Mouse (Mus musculus) gastrocnemius, postnatal 36 days (tissue): ENCODE data around the gene Cntn5. TPM values are rescaled to one million over a fixed set of nuclear protein-coding genes. Genes with fewer than 3 reads are reported as not detected.

ENCODE experiments used
- DNase-seq, 2 experiments: peaks; one replicate each; pipeline ENCODE4 v3.0.0; 2022
- intact Hi-C: fragments of 180-260 bp; cut with DNase I; formaldehyde crosslinking; loops from one replicate; pipeline ENCODE4 v1.15.1; 2025
- total RNA-seq, 2 experiments: library from RNA; stranded (reverse); gene quantifications; 2 replicates each; pipeline ENCODE4 v1.2.3; 2021

Gene Cntn5
- total RNA-seq, 2 experiments from 2014 or later = not detected

DNA sequence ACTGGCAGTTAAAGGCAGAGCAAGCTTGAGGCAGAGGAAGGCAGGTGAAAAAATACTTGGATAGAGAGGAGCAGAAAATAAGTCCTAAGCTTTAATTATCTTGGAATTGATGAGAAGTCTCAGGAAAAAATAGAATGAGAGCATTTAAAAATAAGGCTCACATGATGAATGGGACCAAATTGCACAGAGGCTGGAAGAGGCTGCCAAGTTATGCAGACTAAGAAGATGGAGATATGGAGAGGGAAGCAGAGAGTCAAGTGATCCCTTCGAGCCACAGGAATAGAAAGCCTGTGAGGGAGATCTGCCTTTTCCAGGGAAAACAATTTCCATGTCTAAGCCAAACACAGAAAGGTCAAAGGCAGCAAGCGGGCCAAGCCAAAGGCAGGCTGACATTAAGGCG is 446.7 kb downstream of the Cntn5 start:
- intact Hi-C loops = no loop called here
- DNase-seq = no peak

DNA sequence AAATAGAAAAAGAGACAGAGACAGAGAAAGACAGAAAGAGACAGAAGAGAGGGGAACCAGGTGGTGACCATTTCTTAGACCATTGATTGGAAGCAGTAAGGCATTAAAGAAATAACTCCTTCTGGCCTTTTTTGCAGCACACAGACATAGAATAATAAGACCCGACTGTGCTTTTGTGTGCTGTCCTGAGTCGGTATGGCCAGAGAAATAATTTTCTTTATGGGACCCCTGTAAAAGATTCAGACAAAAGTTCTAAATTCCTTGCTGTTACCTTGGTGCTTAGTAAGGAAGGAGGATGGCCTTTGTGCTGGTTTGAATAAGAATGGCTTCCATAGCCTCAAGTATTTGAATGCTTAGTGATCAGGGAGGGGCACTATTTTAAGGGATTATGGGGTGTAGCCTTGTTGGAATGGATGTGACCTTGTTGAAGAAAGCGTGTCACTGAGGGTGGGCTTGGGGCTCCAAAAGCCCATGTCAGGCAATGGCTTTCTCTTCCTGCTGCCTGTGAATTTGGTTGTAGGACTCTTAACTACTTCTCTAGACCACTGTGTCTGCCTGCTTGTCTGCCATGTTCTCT is 455.5 kb downstream of the Cntn5 start:
- intact Hi-C loops = no loop called here
- no peak for DNase-seq

DNA sequence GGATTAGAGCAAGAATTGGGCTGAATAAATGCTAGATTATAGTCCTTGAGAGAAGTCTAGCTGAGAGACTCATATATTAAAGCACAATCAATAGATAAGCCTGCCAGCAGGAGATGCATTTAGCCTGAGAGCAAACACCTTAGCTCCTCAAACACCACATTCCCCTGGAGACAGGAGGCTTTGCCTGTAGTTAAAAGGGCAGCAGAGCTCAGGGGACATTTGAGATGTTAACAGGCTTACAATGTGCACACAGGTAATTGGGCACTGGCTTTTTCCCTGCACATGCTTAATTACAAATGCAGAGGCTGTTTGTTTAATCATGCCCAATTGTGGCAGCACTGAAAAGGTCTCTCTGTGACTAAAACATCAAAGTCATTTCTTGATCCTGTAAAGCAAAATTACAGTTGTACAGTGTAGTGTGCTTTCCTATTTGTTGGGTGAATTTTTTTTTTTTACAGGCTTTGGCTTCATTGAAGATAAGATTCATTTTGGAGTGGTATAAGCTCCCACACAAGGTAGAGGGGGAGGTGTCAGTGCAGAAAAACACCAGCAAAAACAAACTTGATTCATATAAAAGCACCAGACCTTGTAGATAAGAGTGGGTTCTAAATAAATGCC is 457.2 kb downstream of the Cntn5 start:
- intact Hi-C loops = no loop called here
- DNase-seq = no peak

DNA sequence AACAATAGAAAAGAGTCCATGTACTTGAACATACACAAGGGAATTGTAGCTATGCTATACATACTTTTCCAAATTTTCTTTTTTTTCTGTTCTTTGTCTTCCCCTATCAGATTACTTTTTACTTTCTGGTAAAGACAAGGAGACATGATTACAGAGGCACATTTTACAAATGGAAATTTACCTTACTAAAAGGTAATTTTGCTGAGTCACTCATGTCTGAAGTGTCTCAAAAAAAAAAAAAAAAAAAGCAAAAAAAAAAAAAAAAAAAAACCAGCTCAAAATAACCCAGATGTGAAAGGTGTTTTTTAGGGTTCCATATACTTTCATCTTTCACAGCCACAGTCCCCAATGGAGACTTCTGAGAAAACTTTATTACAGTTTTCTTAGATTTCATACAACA is 492.5 kb downstream of the Cntn5 start:
- intact Hi-C loops = no loop called here
- no peak for DNase-seq

DNA sequence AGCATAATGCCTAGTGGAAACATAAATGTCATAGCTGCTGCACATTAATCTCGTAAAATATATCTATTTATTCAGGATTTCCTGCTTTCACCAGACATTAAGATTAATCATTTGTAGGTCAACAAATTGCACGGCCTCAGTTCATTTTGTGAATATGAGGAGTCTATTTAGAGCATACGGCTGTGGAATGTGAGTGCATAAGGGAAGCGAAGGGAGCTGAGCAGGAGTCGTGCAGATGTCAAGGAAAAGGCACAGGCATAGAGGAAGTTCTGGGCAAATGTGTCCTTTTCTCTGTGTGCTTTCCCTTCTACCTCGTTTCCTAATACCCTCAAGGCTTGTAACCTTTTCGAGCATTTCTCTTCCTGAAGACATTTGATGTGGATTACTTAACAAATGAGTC is 504.5 kb downstream of the Cntn5 start:
- no peak for DNase-seq
- intact Hi-C loops = no loop called here

DNA sequence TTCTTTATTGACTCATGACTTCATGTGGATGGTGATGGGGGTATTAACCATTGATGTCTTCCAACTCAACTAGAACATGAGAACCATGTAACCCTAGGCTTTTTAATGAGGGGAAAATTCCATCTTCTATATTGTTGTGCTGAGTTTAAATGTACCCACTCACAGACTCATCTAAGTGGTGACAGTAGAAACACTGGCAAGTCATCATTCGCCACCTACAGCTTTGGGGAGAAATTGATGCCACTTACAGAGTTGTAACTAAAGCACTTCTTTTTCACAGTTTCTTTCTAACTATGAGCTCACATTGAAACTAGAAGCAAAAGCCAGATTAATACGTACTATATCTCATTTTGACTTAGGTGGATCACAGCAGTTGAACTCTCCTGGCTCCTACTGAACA is 514.7 kb downstream of the Cntn5 start:
- no peak for DNase-seq
- intact Hi-C loops = no loop called here

DNA sequence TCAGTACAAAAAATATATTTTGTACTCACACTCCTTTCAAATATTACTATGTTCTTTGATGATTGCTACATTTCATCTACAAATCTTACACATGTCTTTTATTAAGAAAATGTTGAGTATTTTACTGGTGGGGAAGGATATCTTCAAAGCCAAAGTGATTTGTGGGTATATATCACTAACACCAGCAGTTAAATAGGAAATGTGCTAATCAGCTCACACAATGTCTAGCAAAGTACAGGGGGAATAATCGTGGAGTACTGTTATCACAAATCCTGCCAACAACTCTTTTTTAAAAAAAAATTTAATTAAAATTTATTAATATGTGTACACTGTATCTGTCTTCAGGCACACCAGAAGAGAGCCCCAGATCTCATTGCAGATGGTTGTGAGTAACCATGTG is 520.1 kb downstream of the Cntn5 start:
- intact Hi-C loops = no loop called here
- no peak for DNase-seq

DNA sequence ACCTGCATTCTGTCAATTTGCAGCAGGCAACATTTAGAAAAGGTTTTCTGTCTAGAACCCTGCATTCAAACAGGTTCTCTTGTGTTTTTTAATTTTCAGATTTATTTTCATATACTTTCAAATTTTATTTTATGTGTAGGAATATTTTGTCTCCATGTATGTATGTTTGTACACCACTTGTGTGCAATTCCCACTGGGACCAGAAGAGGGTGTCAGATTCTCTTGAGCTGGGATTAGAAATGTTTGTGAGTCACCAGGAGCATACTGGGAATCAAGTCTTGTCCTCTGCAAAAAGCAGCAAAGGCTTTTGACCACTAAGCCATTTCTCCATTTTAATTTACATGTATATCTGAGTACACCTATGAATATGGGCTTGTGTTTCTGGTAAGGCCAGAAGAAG is 521.4 kb downstream of the Cntn5 start:
- intact Hi-C loops = no loop called here
- no peak for DNase-seq

DNA sequence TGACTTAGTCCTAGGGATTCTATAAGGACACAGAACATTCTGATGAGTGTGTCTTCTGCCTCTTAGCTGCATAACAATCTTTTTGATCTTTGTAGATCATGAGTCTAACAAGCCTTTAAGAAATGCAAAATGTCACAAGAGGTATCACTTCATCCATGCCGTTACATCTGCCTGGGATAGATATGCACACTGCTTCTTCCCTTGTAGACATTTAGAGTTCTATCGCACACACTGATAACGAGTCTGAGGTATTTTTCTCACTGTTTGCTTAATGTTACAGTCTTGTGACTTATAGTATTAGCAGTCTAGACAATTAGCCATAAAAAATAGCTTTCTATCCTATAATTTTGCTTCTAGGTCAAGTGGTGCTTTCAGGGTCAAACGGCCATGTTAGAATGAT is 522.9 kb downstream of the Cntn5 start:
- intact Hi-C loops = no loop called here
- no peak for DNase-seq

DNA sequence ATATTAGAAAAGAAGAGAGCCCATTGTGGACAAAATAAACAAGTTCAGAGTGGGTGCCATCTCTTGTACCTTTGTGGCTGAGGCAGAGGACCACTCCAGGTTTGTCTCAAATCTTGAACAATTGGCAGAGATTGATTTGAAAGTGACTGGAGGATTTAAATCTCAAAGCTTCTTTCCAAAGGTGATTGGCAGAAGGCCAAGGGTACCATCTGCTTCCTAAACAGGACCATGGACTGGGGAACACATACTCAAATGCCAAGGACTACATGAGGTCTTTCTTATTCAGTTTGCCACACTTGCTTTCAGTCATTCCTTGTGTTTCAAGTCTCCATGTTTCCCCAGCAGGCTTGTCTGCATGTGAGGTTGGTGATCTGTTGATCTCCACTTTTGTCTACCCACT is 528.3 kb downstream of the Cntn5 start:
- no peak for DNase-seq
- intact Hi-C loops = no loop called here

DNA sequence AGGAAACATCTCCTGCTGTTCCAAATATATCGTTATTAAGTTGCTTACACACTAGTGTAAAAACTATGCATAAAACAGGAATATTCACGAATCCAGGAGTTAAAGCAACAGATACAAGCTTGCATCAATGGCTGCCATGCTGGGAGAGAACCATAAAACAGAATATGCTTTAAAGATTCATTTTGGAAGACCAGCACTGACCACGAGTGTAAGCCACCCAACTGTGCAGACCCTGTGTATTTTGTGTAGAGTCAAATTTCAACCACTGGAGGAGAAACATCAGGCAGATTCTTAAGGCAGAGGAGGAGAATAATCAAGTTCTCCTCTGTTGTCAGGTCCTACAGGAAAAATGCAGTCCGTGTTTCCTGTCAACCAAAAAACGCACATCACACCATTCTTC is 535.6 kb downstream of the Cntn5 start:
- intact Hi-C loops = no loop called here
- no peak for DNase-seq

DNA sequence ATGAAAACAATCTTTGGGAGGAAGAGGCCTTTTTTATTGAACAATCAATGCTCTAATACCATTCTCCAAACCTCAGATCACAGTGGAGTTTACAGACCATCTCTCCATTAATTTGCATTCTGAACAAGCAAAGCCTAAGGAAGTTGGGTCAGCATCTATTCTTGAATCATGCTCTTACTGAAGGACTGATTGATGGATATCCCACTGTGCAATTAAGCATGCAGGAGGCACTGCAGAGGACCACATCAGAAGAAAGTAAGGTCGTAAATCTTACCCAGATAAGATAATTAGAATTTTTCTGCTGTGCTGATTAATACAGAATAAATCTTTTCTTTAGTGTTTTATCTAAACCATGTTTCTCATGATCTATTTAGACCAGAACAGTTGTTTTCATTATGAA is 536.2 kb downstream of the Cntn5 start:
- intact Hi-C loops = no loop called here
- no peak for DNase-seq

DNA sequence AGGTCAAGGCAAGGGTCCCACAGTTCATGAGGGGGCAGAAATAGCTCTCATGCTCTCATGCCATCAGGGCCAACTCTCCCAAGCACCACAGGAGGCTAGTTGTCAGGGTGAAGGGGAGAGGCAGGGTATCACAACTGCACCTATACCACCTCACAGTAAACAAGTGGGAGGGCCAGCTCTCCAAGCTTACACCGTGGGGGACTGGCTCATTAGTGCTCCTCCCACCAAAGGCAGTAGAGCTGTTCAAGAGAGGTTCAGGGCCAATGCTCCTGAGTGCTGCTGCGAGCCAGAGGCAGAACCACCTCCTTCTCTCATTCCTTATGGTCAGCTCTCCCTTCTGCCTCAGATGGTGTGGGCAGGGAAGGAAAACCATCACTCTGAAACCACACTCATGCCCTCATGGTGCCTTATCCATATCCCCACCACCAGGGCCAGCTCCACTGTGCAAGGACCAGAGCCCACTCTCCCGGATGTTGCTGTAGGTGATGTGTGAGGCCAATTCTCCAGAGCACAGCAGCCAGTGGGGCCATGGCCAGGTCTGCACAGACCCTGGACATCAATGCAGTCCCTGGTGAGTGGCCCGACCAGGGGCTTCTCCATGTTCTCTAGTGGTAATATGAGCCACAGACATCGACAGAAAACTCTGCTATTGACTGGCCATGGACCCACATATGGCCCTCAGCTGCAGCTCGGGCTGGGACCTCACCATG is 538.2 kb downstream of the Cntn5 start:
- intact Hi-C loops = no loop called here
- no peak for DNase-seq

DNA sequence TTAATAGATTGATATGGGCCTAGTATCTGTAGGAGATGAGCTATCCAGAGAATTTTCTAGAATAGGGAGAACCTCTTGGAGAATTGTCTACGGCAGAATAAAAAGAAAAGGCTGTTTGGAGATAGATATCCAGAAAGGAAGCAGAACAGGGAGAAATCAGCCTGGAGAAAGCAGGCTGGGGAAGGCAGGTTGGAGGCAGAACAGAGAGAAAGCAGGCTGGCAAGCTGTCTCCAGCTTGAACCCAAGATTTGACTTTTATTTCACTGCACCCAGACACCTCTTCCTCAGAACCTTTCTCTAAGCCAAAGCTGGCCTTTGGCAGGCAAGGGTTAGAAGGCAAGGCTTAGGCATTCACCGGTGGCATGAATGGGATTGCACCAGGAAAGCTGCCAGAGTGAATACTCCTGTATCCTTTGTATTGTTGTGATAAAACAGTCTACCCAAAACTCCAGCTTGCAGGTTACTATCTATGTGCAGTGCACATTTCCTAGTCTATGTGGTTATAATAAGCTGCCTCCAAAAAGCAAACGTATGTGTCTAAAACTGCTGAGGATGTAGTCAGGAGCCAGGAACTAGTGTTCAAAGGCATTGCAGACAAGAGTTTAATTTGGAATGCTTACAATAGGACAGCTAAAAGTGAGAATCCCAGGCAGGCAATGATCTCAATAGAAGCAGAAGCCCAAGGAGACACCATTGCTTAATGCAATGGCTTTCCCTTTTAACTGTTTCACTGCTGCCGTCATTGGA is 553.5 kb downstream of the Cntn5 start:
- intact Hi-C loops = no loop called here
- DNase-seq = no peak

DNA sequence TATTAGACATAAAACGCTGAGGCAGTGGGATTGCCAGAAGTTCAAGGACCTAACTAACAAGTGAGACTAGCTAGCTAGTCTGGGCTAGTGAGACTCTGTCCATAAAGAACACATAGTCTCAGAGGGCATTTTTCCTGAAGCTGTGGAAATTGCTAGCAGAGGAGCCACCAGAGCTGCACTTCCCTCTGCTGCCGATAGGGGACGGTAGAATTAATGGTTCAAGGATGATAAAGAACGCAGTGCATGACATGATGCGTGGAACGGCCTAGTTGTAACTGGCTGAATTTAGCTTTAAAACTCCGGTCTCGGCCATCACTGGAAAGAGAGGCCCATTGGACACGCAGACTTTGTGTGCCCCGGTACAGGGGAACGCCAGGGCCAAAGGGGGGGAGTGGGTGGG is 555.8 kb downstream of the Cntn5 start:
- DNase-seq = no peak
- intact Hi-C loops = no loop called here

DNA sequence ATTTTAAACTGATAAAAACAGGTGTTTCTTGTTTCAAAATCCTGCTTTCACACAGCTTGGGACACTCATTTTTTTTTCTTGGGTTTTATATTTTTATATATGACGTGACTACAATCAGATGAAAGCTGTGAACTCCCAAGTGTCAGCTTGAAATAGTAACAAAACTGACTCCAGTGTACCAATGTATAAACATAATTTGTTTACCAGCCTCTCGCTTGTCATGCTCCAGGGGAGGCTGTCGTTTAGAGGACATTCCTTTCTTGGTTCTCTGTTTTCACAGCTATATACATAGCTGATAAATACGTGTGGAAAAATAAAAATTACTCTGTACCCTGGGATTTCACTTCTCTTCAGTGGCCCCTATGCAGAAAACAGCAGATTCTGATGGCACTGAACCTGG is 556.4 kb downstream of the Cntn5 start:
- intact Hi-C loops = no loop called here
- DNase-seq = no peak

DNA sequence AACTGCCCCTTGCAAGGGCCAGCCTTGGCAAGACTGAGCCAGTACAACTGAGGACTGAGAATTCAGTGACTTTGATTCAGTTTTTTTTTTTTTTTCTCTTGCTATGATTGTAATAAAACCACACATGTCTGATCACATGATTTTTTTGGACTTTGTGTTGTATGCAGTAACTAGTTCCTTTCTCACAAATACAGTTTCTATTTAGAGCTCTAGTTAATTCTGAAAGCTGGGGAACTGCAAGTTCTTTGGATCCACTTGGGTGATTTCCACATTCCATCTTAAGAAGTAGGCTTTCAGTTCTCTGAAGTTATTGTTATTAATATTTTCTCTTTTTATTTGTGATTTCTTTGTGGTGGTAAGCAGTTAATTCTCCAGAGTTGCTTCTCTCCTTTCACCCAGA is 563.8 kb downstream of the Cntn5 start:
- no peak for DNase-seq
- intact Hi-C loops = no loop called here

DNA sequence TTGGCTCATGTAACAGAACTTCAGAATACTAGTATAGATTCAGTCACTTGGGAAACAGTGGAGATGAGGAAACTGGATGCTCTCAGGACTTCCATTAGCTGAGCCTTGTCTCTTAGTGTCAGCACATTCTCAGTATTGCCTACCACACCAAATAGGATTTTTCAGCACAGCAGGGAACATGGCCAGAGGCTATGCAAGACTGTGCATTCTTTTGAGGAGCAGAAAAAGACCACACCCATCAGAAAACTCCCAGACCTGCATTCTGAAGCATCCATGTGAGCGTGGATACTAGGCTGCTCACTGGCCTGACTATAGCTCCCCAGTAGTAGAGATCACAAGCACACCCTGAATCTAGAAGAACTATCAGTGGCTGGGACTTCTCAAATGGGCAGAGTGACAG is 564.9 kb downstream of the Cntn5 start:
- no peak for DNase-seq
- intact Hi-C loops = no loop called here

DNA sequence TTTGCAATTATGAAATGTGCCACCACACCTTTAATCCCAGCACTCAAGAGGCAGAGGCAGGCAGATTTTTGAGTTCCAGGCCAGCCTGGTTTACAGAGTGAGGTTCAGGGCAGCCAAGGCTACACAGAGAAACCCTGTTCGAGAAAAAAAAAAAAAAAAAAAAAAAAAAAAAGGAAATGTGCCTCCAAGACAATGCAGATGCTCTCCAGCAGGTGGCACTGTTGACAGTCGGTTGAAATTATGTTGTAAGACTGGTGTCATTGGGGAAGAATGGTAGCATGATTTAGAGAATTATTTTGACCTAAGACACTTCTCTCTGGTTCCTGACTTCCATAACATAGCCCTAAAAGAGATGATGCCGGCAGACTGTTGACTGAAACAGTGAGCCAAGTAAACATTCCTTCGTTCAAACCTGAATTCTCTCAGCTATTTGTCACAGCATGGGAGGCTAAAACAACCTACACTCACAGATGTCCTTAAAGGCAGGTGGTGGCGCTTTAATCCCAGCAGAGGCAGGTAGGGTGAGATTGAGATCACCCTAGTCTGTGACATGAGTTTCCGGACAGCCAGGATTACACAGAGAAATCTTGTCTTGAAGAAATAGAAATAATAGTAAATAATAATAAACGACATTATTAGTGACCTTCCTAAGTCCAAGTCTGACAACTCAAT is 579.7 kb downstream of the Cntn5 start:
- no peak for DNase-seq
- intact Hi-C loops = no loop called here

DNA sequence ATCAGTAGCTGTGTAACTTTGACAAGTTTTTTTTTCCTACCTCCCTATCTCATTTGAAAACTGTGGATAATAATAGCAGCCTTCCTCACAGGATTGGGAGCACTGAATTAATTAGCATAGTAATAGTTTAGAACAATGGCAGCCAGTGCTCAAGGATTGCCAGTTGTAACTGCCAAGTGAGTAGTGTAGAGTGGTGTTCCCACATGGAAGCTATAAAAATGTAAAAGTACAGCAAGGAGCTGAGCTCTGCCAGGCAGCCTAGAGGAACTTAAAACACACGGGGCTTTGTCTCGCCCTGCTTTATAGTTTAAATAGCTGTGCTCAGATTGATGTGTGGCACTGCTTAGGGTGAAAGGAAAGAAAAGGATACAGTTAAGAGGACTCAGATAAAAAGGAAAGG is 635.2 kb downstream of the Cntn5 start:
- DNase-seq = no peak
- intact Hi-C loops = no loop called here

DNA sequence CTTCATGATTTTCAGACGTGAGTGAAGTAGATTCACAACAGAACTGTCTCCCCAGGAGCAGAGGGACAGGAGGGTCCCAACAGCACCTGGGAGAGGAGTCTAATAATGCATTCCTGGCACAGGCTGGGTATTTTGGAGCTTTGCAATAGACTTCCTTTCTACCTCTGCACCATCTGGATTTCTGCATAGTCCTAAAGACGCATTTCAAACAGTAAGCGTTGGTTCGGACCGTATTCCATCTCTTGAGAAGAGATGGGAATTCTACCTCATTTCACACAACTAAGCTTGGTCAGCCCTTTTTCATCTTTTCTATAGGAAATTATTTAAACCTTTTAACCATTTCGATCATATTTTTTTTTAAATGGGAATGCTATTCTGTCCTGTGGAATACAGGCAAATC is 635.7 kb downstream of the Cntn5 start:
- no peak for DNase-seq
- intact Hi-C loops = no loop called here
